In the genomic region with DNA sequence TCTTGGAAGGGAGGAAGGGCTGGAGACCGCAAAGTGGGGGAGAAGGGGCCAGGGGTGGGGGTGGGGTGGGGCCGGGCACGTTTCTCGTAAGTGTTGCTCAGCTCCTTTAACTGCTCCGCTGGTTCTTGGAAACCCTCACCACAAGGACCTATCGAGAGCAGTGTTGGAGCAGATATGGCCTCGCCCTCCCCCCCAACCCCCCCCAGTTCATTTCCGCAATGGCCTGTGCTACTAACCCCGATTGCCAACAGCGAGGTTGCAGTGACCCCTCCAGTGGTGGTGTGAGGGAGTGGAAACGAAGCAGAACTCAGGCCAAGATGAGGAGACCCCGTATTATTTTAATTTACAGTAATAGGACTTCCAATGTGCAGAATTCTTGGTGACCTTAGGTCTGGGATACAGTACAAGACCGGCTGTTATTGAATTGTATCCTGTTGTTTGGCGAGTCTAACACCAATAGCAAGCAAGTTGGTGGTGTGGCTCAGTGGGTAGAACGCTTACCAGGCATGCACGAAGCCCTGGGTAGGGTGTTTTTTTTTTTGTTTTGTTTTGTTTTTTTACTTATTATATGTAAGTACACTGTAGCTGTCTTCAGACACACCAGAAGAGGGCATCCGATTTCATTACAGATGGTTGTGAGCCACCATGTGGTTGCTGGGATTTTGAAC, we compare ENCODE assay signal across 14 mouse cellular contexts. TPM values are rescaled to one million over a fixed set of nuclear protein-coding genes. Genes with fewer than 3 reads are reported as not detected.
A peak's percentile ranks its signal among the peaks of the same experiment; 100 is the strongest.
DNase-seq lines count a peak whose midpoint lies in the region; ATAC-seq and TF ChIP-seq lines count a peak whose summit lies in the region.
"Had no signal": no experiment of that assay in that cellular context is flagged by ENCODE, and none has a peak within 500 bp of the region (broad histone marks: within the 10 kb centered on the region; RNA-seq: fewer than 3 reads in every experiment).

No protein-coding gene starts in this region.

- no peak overlapping the region for H3K9ac ChIP-seq in lung, embryonic 15.5 days
- no peak overlapping the region for H3K9ac ChIP-seq in liver, adult 2 months (ENCODE audit: low read depth, low read length)
- no peak overlapping the region for H3K9ac ChIP-seq in stomach, embryonic 14.5 days (replicated peaks; ENCODE audit: low read depth, low read length)
- H3K9ac ChIP-seq: embryonic facial prominence, embryonic 13.5 days had no signal

- peaks cover 14% of the 10 kb centered on the region for H3K4me1 ChIP-seq in lung, embryonic 15.5 days
- H3K4me1 ChIP-seq in liver, adult 2 months (ENCODE audit: control insufficient read depth, insufficient read depth, low read length), result peaks cover 5% of the 10 kb centered on the region; the same call in 1 of the 2 replicates
- peaks cover 4% of the 10 kb centered on the region; the same call in 1 of the 2 replicates for H3K4me1 ChIP-seq in stomach, embryonic 14.5 days (ENCODE audit: control insufficient read depth, insufficient read depth, low read length)

- H3K4me2 ChIP-seq in lung, embryonic 15.5 days, result no peak overlapping the region
- H3K4me2 ChIP-seq in stomach, embryonic 14.5 days (replicated peaks; ENCODE audit: low read depth, low read length), result no peak overlapping the region
- H3K4me2 ChIP-seq: embryonic facial prominence, embryonic 13.5 days had no signal

- no peaks in the 10 kb centered on the region for H3K36me3 ChIP-seq in lung, embryonic 15.5 days
- H3K36me3 ChIP-seq in liver, adult 2 months (ENCODE audit: control insufficient read depth, insufficient read depth, low read length), result no peaks in the 10 kb centered on the region
- H3K36me3 ChIP-seq in stomach, embryonic 14.5 days (ENCODE audit: control insufficient read depth, insufficient read depth, low read length), result no peaks in the 10 kb centered on the region
- H3K36me3 ChIP-seq: embryonic facial prominence, embryonic 13.5 days had no signal

- no peaks in the 10 kb centered on the region for H3K9me3 ChIP-seq in lung, embryonic 15.5 days
- no peaks in the 10 kb centered on the region for H3K9me3 ChIP-seq in stomach, embryonic 14.5 days (ENCODE audit: control insufficient read depth, low read depth, low read length)
- H3K9me3 ChIP-seq: embryonic facial prominence, embryonic 13.5 days had no signal

- TF ChIP-seq POLR2A in liver, adult 2 months (IDR thresholded peaks at IDR 0.05; ENCODE audit: extremely low read depth, insufficient read depth, low read length), result no peak

- peak; percentile 60; the same call in 1 of the 2 replicates for ATAC-seq in lung, embryonic 15.5 days (ENCODE audit: borderline replicate concordance, extremely low read depth, low FRiP score, low TSS enrichment)
- peak; percentile 60; the same call in 1 of the 2 replicates for ATAC-seq in stomach, embryonic 14.5 days (ENCODE audit: insufficient number of reproducible peaks, insufficient read depth, low FRiP score, low read depth)
- ATAC-seq: hindbrain, embryonic 16.5 days; midbrain, embryonic 16.5 days had no signal

- H3K27me3 ChIP-seq in lung, embryonic 15.5 days, result no peaks in the 10 kb centered on the region
- H3K27me3 ChIP-seq in liver, adult 2 months (ENCODE audit: control insufficient read depth, insufficient read depth, low read length), result no peaks in the 10 kb centered on the region
- no peaks in the 10 kb centered on the region for H3K27me3 ChIP-seq in stomach, embryonic 14.5 days (ENCODE audit: control insufficient read depth, insufficient read depth, low read length)

- 0 out of 2 replicates have a peak, but pooled peaks have one; percentile 16 for TF ChIP-seq CTCF in liver, adult 2 months (IDR thresholded peaks at IDR 0.05; ENCODE audit: low read depth, low read length)

- 63% methylated on average over 17 of the region's 17 CpGs for WGBS in lung, embryonic 15.5 days
- 85% methylated on average over 17 of the region's 17 CpGs for WGBS in liver, adult 2 months
- 77% methylated on average over 17 of the region's 17 CpGs for WGBS in stomach, embryonic 14.5 days

- no peak overlapping the region for H3K27ac ChIP-seq in lung, embryonic 15.5 days
- H3K27ac ChIP-seq in liver, adult 2 months (replicated peaks; ENCODE audit: insufficient read depth, low read depth, low read length), result no peak overlapping the region
- no peak overlapping the region for H3K27ac ChIP-seq in stomach, embryonic 14.5 days (ENCODE audit: low read length)
- H3K27ac ChIP-seq: embryonic facial prominence, embryonic 13.5 days had no signal

- no peak overlapping the region for H3K4me3 ChIP-seq in lung, embryonic 15.5 days
- H3K4me3 ChIP-seq in liver, adult 2 months (ENCODE audit: insufficient read depth, low read depth, low read length), result no peak overlapping the region
- H3K4me3 ChIP-seq in stomach, embryonic 14.5 days (ENCODE audit: low read depth, low read length), result no peak overlapping the region
- H3K4me3 ChIP-seq: embryonic facial prominence, embryonic 13.5 days had no signal

- DNase-seq in lung, postnatal 10 days, result no peak
- peak; percentile 77 for DNase-seq in c-Kit-negative CD71-positive TER-119-positive erythroid progenitor cells, embryonic 14.5 days (ENCODE audit: low read depth, low spot score)
- no peak for DNase-seq in liver, adult 2 months (ENCODE audit: extremely low read depth, low read depth, low spot score)
- no peak for DNase-seq in Muller cell, postnatal 12 days (ENCODE audit: inconsistent ontology term)
- no peak for DNase-seq in cerebellum, adult 11-12 months
- DNase-seq: gastrocnemius, postnatal 10 days; retina, postnatal 1 day; thymus, postnatal 4 days had no signal

- no peaks in the 10 kb centered on the region for H3K79me2 ChIP-seq in liver, adult 2 months (ENCODE audit: control insufficient read depth, insufficient read depth, low read length)

RNA-seq across cellular contexts. Expression of gene Pim1, which starts 10.4 kb away (rescaled TPM):
- 16.3 and 17.2 TPM in 2 replicates for polyA plus RNA-seq in lung, embryonic 15.5 days (2015; fragmentation: Nextera tagmentation; extraction: Ambion mirVana)
- 8.9 and 9.5 TPM in 2 replicates for total RNA-seq in liver, adult 2 months (2014; rRNA removed)
- polyA plus RNA-seq in liver, adult 2 months (2012; rRNA removed), result 16.0 and 16.4 TPM in 2 replicates
- 10.1 TPM in 2 replicates for polyA plus RNA-seq in stomach, embryonic 14.5 days (2014; fragmentation: Nextera tagmentation; extraction: Ambion mirVana)

RNA-seq across cellular contexts. Expression of gene Gm17657, which starts 48.5 kb away (rescaled TPM):
- polyA plus RNA-seq in lung, embryonic 15.5 days (2015; fragmentation: Nextera tagmentation; extraction: Ambion mirVana), result not detected in 2 replicates
- total RNA-seq in liver, adult 2 months (2014; rRNA removed), result not detected in 2 replicates
- not detected in 2 replicates for polyA plus RNA-seq in liver, adult 2 months (2012; rRNA removed)
- not detected in 2 replicates for polyA plus RNA-seq in stomach, embryonic 14.5 days (2014; fragmentation: Nextera tagmentation; extraction: Ambion mirVana)
- total RNA-seq: gastrocnemius, postnatal 10 days; left cerebral cortex, adult 18-20 months had no signal
- polyA plus RNA-seq: embryonic facial prominence, embryonic 13.5 days; hindbrain, embryonic 16.5 days; midbrain, embryonic 16.5 days had no signal

RNA-seq across cellular contexts. Expression of gene Tbc1d22b, which starts 48.6 kb away (rescaled TPM):
- polyA plus RNA-seq in lung, embryonic 15.5 days (2015; fragmentation: Nextera tagmentation; extraction: Ambion mirVana), result 14.8 and 15.6 TPM in 2 replicates
- 1.2 and 1.3 TPM in 2 replicates for total RNA-seq in liver, adult 2 months (2014; rRNA removed)
- 4.0 and 4.1 TPM in 2 replicates for polyA plus RNA-seq in liver, adult 2 months (2012; rRNA removed)
- polyA plus RNA-seq in stomach, embryonic 14.5 days (2014; fragmentation: Nextera tagmentation; extraction: Ambion mirVana), result 15.2 and 15.6 TPM in 2 replicates

RNA-seq across cellular contexts. Expression of gene Tmem217, which starts 51.2 kb away (rescaled TPM):
- polyA plus RNA-seq in lung, embryonic 15.5 days (2015; fragmentation: Nextera tagmentation; extraction: Ambion mirVana), result 0.75 and 1.4 TPM in 2 replicates
- total RNA-seq in liver, adult 2 months (2014; rRNA removed), result not detected in 2 replicates
- not detected in 2 replicates for polyA plus RNA-seq in liver, adult 2 months (2012; rRNA removed)
- polyA plus RNA-seq in stomach, embryonic 14.5 days (2014; fragmentation: Nextera tagmentation; extraction: Ambion mirVana), result 0.62 and 0.65 TPM in 2 replicates
- total RNA-seq: gastrocnemius, postnatal 10 days; left cerebral cortex, adult 18-20 months had no signal
